13 mouse cellular contexts compared by ENCODE assay signal in the genomic region with DNA sequence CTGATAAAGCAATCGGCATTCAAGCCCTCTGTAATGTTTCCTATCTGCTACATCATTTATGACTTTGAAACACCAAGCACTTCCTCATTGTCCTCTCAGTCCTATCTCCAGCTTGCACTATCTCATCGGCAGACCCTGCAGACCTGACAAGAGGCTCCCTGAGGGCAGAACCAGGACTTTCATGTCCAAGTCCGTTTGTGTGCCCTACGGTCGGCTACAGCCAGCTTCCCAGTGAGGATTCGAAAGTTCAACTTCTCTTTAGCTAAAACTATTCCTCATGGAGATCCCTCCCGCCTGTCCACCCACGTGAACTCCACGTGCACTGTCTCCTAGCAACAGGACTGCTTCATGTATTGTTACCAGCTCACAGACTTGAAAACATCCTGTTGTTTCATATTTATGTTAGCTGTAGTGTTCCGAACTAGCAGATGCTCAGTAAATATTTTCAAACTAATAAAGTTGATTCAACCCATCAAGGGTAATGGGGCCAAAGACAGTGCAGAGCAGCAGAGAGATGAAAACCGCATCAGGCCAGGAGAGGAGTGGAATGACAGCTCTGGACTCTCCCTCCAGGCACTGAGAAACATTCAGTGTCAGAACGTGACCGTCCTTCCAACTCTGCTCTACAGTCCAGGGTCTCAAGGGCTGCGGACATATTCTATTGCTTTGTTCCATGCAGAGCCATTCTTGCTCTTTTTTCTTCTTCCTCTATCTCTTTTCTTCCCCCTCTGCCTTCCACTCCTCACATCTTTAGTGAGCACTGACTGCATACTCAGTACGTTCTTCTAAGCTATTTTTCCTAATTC. TPM values are rescaled to one million over a fixed set of nuclear protein-coding genes. Genes with fewer than 3 reads are reported as not detected.
DNase-seq lines count a peak whose midpoint lies in the region; ATAC-seq lines count a peak whose summit lies in the region.
"Had no signal": no experiment of that assay in that cellular context is flagged by ENCODE, and none has a peak within 500 bp of the region (broad histone marks: within the 10 kb centered on the region; RNA-seq: fewer than 3 reads in every experiment).

No protein-coding gene starts in this region.

- 75% methylated on average over 15 of the region's 15 CpGs for WGBS in hindbrain, embryonic 10.5 days
- 59% methylated on average over 15 of the region's 15 CpGs for WGBS in hindbrain, embryonic 14.5 days

- H3K4me3 ChIP-seq in hindbrain, embryonic 10.5 days, result no peak overlapping the region
- no peak overlapping the region for H3K4me3 ChIP-seq in hindbrain, embryonic 14.5 days (replicated peaks; ENCODE audit: low read length)
- H3K4me3 ChIP-seq: erythroblast, embryonic 14.5 days; limb, embryonic 12.5 days had no signal

- peak; percentile 23 for DNase-seq in hindbrain, embryonic 10.5 days (ENCODE audit: low spot score)
- DNase-seq in hindbrain, embryonic 14.5 days (ENCODE audit: low spot score), result no peak
- peak; percentile 60 to 64 for DNase-seq in right cerebral cortex, postnatal 10 days (ENCODE audit: low spot score in 2 of 2)
- DNase-seq in right cerebral cortex, postnatal 25 days, result no peak
- DNase-seq in kidney, postnatal 14 days, result peak; percentile 23
- DNase-seq in urinary bladder, postnatal 14 days (ENCODE audit: low spot score), result no peak
- no peak for DNase-seq in cerebellum, adult 11 months
- DNase-seq: cerebellum, adult 11-12 months; lung, adult 2 months had no signal

- H3K27me3 ChIP-seq in hindbrain, embryonic 10.5 days (ENCODE audit: insufficient read depth, poor library complexity, severe bottlenecking), result no peaks in the 10 kb centered on the region
- H3K27me3 ChIP-seq in hindbrain, embryonic 14.5 days (ENCODE audit: control insufficient read depth, insufficient read depth, low read length), result no peaks in the 10 kb centered on the region
- H3K27me3 ChIP-seq: limb, embryonic 12.5 days had no signal

- no peak overlapping the region for H3K4me2 ChIP-seq in hindbrain, embryonic 14.5 days (replicated peaks)
- H3K4me2 ChIP-seq: limb, embryonic 12.5 days; midbrain, embryonic 11.5 days had no signal

- peak overlapping the region; percentile 29; the same call in 1 of the 2 replicates for H3K27ac ChIP-seq in hindbrain, embryonic 10.5 days
- no peak overlapping the region for H3K27ac ChIP-seq in hindbrain, embryonic 14.5 days
- H3K27ac ChIP-seq: limb, embryonic 12.5 days had no signal

- ATAC-seq in hindbrain, embryonic 14.5 days (ENCODE audit: low FRiP score), result no peak
- ATAC-seq in megakaryocyte-erythroid progenitor cell, adult 5-6 weeks (replicated peaks; ENCODE audit: low FRiP score, low TSS enrichment, poor library complexity, severe bottlenecking), result peak; percentile 56; the same call in 1 of the 2 replicates

- H3K36me3 ChIP-seq in hindbrain, embryonic 10.5 days, result no peaks in the 10 kb centered on the region
- H3K36me3 ChIP-seq in hindbrain, embryonic 14.5 days (replicated peaks; ENCODE audit: control insufficient read depth, insufficient read depth), result no peaks in the 10 kb centered on the region
- H3K36me3 ChIP-seq: limb, embryonic 12.5 days had no signal

- H3K9ac ChIP-seq in hindbrain, embryonic 14.5 days, result no peak overlapping the region
- H3K9ac ChIP-seq: limb, embryonic 12.5 days had no signal

- no peaks in the 10 kb centered on the region for H3K9me3 ChIP-seq in hindbrain, embryonic 10.5 days
- H3K9me3 ChIP-seq in hindbrain, embryonic 14.5 days (ENCODE audit: control insufficient read depth, low read length), result no peaks in the 10 kb centered on the region
- H3K9me3 ChIP-seq: limb, embryonic 12.5 days had no signal

- H3K4me1 ChIP-seq in hindbrain, embryonic 10.5 days (replicated peaks), result peaks cover 13% of the 10 kb centered on the region; the same call in 1 of the 2 replicates
- H3K4me1 ChIP-seq in hindbrain, embryonic 14.5 days (replicated peaks; ENCODE audit: control insufficient read depth, insufficient read depth, low read length), result 0 out of 2 replicates have a peak, but pooled peaks cover 3% of the 10 kb centered on the region
- H3K4me1 ChIP-seq: limb, embryonic 12.5 days had no signal

RNA-seq across cellular contexts. Expression of a gene that starts 44.1 kb away (rescaled TPM):
- polyA plus RNA-seq in hindbrain, embryonic 10.5 days (2016; fragmentation: Nextera tagmentation; extraction: Ambion mirVana), result 2.7 and 3.6 TPM in 2 replicates
- 17.3 and 18.8 TPM in 2 replicates for polyA plus RNA-seq in hindbrain, embryonic 14.5 days (2014; fragmentation: Nextera tagmentation; extraction: Ambion mirVana)
- 4.5 and 5.8 TPM in 2 replicates for total RNA-seq in megakaryocyte-erythroid progenitor cell, adult 5-6 weeks (2014; fragmentation: Nextera tagmentation)
- total RNA-seq in megakaryocyte-erythroid progenitor cell, adult 5-6 weeks (2017), result 4.2 and 5.7 TPM in 2 replicates

Comparison
In these comparisons a context has a peak if more than half of its experiments do, and no peak if none do; other contexts are left out.
1. DNase-seq: peak in hindbrain, embryonic 10.5 days (single experiment), right cerebral cortex, postnatal 10 days (2 of 2) and kidney, postnatal 14 days (single experiment); none in hindbrain, embryonic 14.5 days (single experiment), right cerebral cortex, postnatal 25 days (single experiment), urinary bladder, postnatal 14 days (single experiment) and cerebellum, adult 11 months (single experiment).